Mouse (Mus musculus) heart, postnatal 36 days (tissue): ENCODE measurements around the gene Nyap1. TPM values are rescaled to one million over a fixed set of nuclear protein-coding genes. Genes with fewer than 3 reads are reported as not detected.

Experiments
- DNase-seq, 2 experiments: peaks; one replicate each; pipeline ENCODE4 v3.0.0; 2021 to 2022
- intact Hi-C: fragments of 180-260 bp; cut with DNase I; formaldehyde crosslinking; loops from one replicate; pipeline ENCODE4 v1.15.1; 2025
- total RNA-seq, 2 experiments: library from RNA; stranded (reverse); gene quantifications; 2 replicates each; pipeline ENCODE4 v1.2.3; 2021

Nyap1 gene
- total RNA-seq, 2 experiments from 2014 or later: 0.81 to 1.1 TPM

DNA sequence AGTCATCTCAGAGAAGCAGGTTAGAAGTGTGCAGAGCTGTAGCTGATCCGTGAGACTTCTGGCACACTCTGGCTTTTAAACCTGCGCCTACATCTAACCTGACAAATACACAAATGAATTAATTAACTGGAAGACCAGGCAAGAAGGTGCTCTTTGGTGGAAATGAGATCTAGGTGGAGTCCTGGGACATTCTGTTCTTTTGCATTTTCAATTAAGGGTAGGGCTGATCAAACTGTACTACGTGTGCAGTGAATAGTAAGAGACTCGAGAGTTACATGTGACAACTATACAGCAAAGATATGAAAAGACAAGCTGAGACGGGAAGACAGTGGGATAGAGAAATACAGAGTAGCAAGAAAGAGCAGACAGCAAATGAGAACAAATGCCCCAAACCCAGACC is 28.0 kb downstream of the Nyap1 start:
- DNase-seq: no peak
- intact Hi-C loops: no loop called here

- intact Hi-C loops: no loop called here
- DNase-seq: peak in 1 of 2 experiments; percentile 36
These were observed 34.3 kb downstream of the Nyap1 start for GRCm38 (mm10) chr5:137706913-137707633.

DNA sequence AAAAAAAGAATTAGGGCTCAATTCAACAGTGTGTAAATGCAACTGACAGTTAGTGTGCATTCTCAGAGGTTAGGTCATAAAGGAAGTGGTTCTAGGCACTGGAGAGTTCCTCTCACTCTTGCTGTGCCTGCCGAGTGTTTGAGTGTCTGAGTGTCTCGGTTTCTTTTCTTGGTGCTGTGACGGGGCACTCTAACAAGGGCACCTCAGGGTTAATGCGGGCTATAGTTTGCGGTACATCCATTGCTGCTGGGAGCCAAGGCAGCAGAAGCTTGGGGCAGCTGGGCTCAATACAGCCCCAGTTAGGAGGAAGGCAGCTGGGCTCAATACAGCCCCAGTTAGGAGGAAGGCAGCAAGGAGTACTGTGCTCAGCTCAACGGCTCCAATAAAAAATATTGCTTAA is 36.2 kb downstream of the Nyap1 start:
- intact Hi-C loops: no loop called here
- DNase-seq: no peak

GRCm38 (mm10) chr5:137699850-137700249 is 41.6 kb downstream of the Nyap1 start:
- no peak for DNase-seq
- intact Hi-C loops: no loop called here

DNA sequence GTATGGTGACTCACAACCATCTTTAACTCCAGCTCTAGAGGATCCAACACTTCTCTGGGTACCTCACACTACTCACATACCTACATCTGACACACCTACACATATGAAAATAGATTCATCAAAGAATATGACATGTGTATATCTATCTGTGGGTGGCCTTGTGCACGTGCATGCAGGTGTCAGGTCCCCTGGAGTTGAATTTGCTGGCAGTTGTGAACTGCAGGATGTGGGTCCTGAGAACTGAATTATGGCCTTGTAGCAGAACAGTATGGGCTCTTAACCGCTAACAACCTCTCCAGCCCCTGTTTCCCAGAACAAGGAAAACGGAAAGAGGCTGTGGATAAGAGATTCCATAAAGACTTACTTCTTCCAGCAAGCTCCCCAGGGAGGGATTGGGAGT is 42.3 kb downstream of the Nyap1 start:
- intact Hi-C loops: no loop called here

GRCm38 (mm10) chr5:137695930-137696329 is 45.5 kb downstream of the Nyap1 start:
- intact Hi-C loops: no loop called here
- no peak for DNase-seq

More for the DNA sequence above, 42.3 kb downstream of the Nyap1 start:
- DNase-seq: no peak

GRCm38 (mm10) chr5:137694796-137695195 is 46.6 kb downstream of the Nyap1 start:
- intact Hi-C loops: no loop called here
- no peak for DNase-seq

DNA sequence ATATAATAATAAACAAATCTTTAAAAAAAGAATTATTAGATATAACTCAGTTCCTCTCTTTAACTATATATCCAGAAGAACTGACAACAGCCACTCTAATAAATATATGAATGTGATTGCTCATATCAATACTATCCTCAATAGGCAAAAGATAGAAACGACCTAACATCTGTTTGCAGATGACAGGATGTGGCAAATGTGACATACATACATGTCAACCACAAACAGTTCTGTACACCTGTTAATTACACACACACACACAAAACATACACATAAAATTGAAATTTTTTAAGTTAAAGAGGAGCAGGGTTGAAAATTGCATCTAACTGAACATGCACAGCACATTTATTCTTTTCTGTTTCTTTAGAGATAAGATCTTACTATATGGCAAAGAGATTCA is 49.5 kb downstream of the Nyap1 start:
- intact Hi-C loops: no loop called here
- no peak for DNase-seq

- intact Hi-C loops: no loop called here
- DNase-seq: no peak
These were observed 50.9 kb downstream of the Nyap1 start for GRCm38 (mm10) chr5:137690531-137690930.

GRCm38 (mm10) chr5:137689974-137690373 is 51.4 kb downstream of the Nyap1 start:
- no peak for DNase-seq
- intact Hi-C loops: loop anchor here (5.0 kb wide), 1 partner anchor 32 kb away; no protein-coding TSS in a partner anchor

DNA sequence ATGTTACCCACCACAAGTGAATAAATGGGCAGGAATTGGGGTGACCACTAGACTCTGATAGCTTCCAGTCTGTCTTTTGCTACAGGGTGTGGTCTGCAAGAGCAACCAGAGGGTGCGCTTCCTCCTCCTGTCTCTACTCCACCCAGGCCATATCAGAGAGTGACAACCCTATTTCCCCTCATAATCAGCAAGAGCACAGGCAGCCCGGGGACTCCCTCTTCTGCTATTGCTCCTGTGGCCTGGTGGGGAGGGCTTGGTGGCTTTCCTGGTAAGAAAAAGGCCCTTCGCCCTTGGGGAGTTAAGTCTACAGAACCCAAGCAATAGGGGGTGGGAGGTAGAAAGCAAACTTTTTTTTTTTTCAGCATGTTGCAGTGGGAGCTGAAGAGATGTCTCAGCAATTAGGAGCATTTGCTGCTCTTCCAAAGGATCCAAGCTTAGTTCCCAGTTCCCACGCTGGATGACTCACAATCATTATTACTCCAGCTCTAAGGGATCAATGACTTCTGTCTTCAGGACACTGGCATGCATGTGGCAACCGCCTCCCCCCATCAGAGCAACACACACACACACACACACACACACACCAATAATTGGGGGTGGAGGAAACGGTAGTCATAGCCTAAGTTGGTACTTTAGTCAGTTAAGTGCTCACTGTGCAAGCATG is 55.1 kb downstream of the Nyap1 start:
- intact Hi-C loops: loop anchor here (5.0 kb wide), 1 partner anchor 36 kb away; no protein-coding TSS in a partner anchor
- DNase-seq: no peak

GRCm38 (mm10) chr5:137685653-137686052 is 55.8 kb downstream of the Nyap1 start:
- intact Hi-C loops: loop anchor here (2.0 to 5.0 kb wide), 2 partner anchors 29 to 37 kb away; no protein-coding TSS in a partner anchor
- DNase-seq: no peak

DNA sequence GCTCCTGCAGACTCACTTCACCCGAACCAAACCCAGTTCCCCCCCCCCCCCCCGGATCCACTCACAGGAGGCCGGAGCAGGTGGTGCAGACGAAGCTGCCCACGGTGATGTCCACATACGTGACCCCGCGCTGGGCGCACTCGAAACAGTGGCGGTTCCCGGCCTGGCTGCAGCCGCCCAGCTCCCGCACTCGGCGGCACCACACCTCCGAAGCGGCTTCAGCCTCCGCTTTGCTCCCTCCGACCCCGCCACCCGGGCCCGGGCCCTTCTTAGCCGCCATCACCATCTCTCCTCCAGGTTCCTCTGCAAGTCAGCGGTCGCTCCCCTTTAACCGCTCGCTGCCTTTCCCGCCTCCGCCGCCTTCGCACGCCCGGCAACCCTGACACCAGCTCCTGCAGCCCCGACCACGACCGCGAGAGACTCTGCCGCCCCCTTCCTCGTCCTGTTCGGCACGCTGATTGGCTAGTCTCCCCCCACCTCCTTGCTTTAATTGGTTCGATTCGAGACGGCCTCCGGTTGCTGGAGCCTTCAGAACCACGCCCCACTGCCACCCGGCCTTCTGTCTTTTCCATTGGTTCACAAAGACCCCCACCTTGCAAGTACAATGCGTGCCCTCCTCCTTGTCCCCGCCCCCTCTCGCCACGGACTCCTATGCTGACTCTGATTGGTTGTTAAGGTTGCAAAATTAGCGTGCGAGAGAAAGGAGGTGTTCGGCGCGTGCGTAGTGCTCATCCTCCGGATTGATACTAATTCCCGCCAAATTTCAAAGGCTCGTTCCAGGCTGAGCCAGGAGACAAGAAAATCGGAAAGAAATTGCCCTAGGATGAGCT is 56.9 kb downstream of the Nyap1 start, which contains the start of gene Agfg2:
TSS of gene Agfg2 (minus strand) at position 433 of the 830 bp plus-strand sequence.
- DNase-seq: peak; percentile 91
- intact Hi-C loops: loop anchor here (2.0 to 5.0 kb wide), 2 partner anchors 28 to 38 kb away; no protein-coding TSS in a partner anchor

GRCm38 (mm10) chr5:137683388-137684293 is 57.8 kb downstream of the Nyap1 start:
- peak in 1 of 2 experiments; percentile 28 for DNase-seq
- intact Hi-C loops: loop anchor here (2.0 kb wide), 1 partner anchor 27 kb away; no protein-coding TSS in a partner anchor

DNA sequence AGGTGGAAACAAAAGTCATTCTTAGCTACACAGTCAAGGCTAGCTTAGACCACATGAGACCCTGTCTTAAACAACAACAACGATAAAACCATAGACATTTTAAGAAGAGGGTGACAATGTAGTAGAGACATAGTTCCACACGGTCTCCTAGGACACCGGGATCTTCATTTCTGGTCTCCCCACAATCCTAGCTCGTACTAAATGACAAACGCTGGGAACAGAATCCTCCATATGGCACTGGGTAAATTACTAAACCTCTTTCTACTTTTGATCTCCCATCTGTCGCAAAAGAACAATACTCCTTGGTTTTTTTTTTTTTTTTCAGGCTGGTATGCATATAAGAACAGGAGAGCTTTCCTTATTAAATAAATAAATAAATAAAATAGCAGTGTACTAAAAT is 58.9 kb downstream of the Nyap1 start:
- intact Hi-C loops: no loop called here
- no peak for DNase-seq

Other genes with a start within 250 kb of the Nyap1 start
- 10 to 100 TPM; 13.1 to 14.1 TPM for gene Pop7, start 239.1 kb downstream of the Nyap1 start, total RNA-seq
- 10 to 100 TPM; 29.5 to 35.4 TPM for gene Gigyf1, start 223.1 kb downstream of the Nyap1 start, total RNA-seq
- gene Epo, start 208.4 kb downstream of the Nyap1 start, total RNA-seq: not detected
- 100 to 1,000 TPM; 245 to 248 TPM for gene Gnb2, start 208.1 kb downstream of the Nyap1 start, total RNA-seq
- not detected for gene Actl6b, start 188.1 kb downstream of the Nyap1 start, total RNA-seq
- not detected for gene Tfr2, start 171.8 kb downstream of the Nyap1 start, total RNA-seq
- 10 to 100 TPM; 16.5 to 16.8 TPM for gene Mospd3, start 140.5 kb downstream of the Nyap1 start, total RNA-seq
- 10 to 100 TPM; 58.1 to 65.1 TPM for gene Pcolce, start 127.8 kb downstream of the Nyap1 start, total RNA-seq
- gene Fbxo24, start 112.6 kb downstream of the Nyap1 start, total RNA-seq: under 1 TPM; 0.16 to 0.31 TPM
- gene Lrch4, start 112.5 kb downstream of the Nyap1 start, total RNA-seq: 10 to 100 TPM; 18.4 to 20.5 TPM
- gene Gm20605, start 112.4 kb downstream of the Nyap1 start, total RNA-seq: 1 to 10 TPM; 3.9 to 4.9 TPM
- 1 to 10 TPM; 1.2 to 1.7 TPM for gene Sap25, start 100.3 kb downstream of the Nyap1 start, total RNA-seq
- under 1 TPM; 0.14 to 0.75 TPM for gene Irs3, start 95.9 kb downstream of the Nyap1 start, total RNA-seq
- gene Agfg2, start 56.9 kb downstream of the Nyap1 start, total RNA-seq: 10 to 100 TPM; 11.6 to 18.3 TPM
- gene Tsc22d4, start 4.1 kb upstream of the Nyap1 start, total RNA-seq: 100 to 1,000 TPM; 260 to 268 TPM
- 10 to 100 TPM; 10.7 to 12.3 TPM for gene Ppp1r35, start 37.2 kb upstream of the Nyap1 start, total RNA-seq
- 10 to 100 TPM; 25.6 to 35.3 TPM for gene Mepce, start 46.0 kb upstream of the Nyap1 start, total RNA-seq
- gene Zcwpw1, start 46.2 kb upstream of the Nyap1 start, total RNA-seq: under 1 TPM; 0.36 to 0.49 TPM
- gene Pilra, start 94.7 kb upstream of the Nyap1 start, total RNA-seq: 1 to 10 TPM; 3.2 TPM
- 1 to 10 TPM; 1.1 to 1.2 TPM for gene Pilrb1, start 116.5 kb upstream of the Nyap1 start, total RNA-seq
- 1 to 10 TPM in 1 of 2 experiments, under 1 TPM in 1; 0.80 to 1.0 TPM for gene Pilrb2, start 130.2 kb upstream of the Nyap1 start, total RNA-seq
- under 1 TPM; 0.19 to 0.28 TPM for gene Cyp3a13, start 180.0 kb upstream of the Nyap1 start, total RNA-seq
- under 1 TPM; 0.33 to 0.35 TPM for gene Gjc3, start 221.5 kb upstream of the Nyap1 start, total RNA-seq
- not detected for gene Azgp1, start 239.9 kb upstream of the Nyap1 start, total RNA-seq